Mouse (Mus musculus): ENCODE data around the gene Mgat4a. TPM values are rescaled to one million over a fixed set of nuclear protein-coding genes. Genes with fewer than 3 reads are reported as not detected.
A peak's percentile ranks its signal among the peaks of the same experiment; 100 is the strongest.

Gene Mgat4a
- polyA plus RNA-seq, 1 experiment from 2014 or later: 11.0 TPM

GRCm38 (mm10) chr1:37566344-37566743 is 25.5 kb upstream of the Mgat4a start:
- Histone ChIP-seq H3K27me3 (replicated peaks; ENCODE audit: control insufficient read depth, insufficient read depth, low read length) (no peaks in the 10 kb centered on the region), H3K9me3 (ENCODE audit: control insufficient read depth, low read length) (no peaks in the 10 kb centered on the region), H3K4me2 (ENCODE audit: low read length) (no peak overlapping the region), H3K4me1 (ENCODE audit: control insufficient read depth, insufficient read depth, low read depth, low read length) (peaks cover 3% of the 10 kb centered on the region; the same call in 1 of the 2 replicates), H3K4me3 (ENCODE audit: low read length) (no peak overlapping the region), H3K36me3 (ENCODE audit: control insufficient read depth, insufficient read depth, low read length) (no peaks in the 10 kb centered on the region), H3K9ac (ENCODE audit: low read depth, low read length) (no peak overlapping the region), H3K27ac (ENCODE audit: low read depth, low read length) (no peak overlapping the region)
- ATAC-seq: no peak
- WGBS: 92% methylated on average over 2 of the region's 2 CpGs

GRCm38 (mm10) chr1:37565396-37565795 is 24.6 kb upstream of the Mgat4a start:
- Histone ChIP-seq H3K27me3 (replicated peaks; ENCODE audit: control insufficient read depth, insufficient read depth, low read length) (no peaks in the 10 kb centered on the region), H3K36me3 (ENCODE audit: control insufficient read depth, insufficient read depth, low read length) (no peaks in the 10 kb centered on the region), H3K4me1 (ENCODE audit: control insufficient read depth, insufficient read depth, low read depth, low read length) (peaks cover 3% of the 10 kb centered on the region; the same call in 1 of the 2 replicates), H3K9ac (ENCODE audit: low read depth, low read length) (no peak overlapping the region), H3K9me3 (ENCODE audit: control insufficient read depth, low read length) (no peaks in the 10 kb centered on the region), H3K4me3 (ENCODE audit: low read length) (no peak overlapping the region), H3K27ac (ENCODE audit: low read depth, low read length) (no peak overlapping the region), H3K4me2 (ENCODE audit: low read length) (no peak overlapping the region)
- WGBS: 16% methylated on average over 6 of the region's 6 CpGs
- ATAC-seq: peak; percentile 68; the same call in 1 of the 2 replicates

- H3K9me3 ChIP-seq (ENCODE audit: control insufficient read depth, low read length): no peaks in the 10 kb centered on the region
- 86% methylated on average over 3 of the region's 3 CpGs for WGBS
- H3K4me2 ChIP-seq (ENCODE audit: low read length): no peak overlapping the region
- H3K4me1 ChIP-seq (ENCODE audit: control insufficient read depth, insufficient read depth, low read depth, low read length): peaks cover 3% of the 10 kb centered on the region; the same call in 1 of the 2 replicates
- no peak overlapping the region for H3K4me3 ChIP-seq (ENCODE audit: low read length)
- no peaks in the 10 kb centered on the region for H3K36me3 ChIP-seq (ENCODE audit: control insufficient read depth, insufficient read depth, low read length)
- ATAC-seq: no peak
- H3K9ac ChIP-seq (ENCODE audit: low read depth, low read length): no peak overlapping the region
- no peak overlapping the region for H3K27ac ChIP-seq (ENCODE audit: low read depth, low read length)
- H3K27me3 ChIP-seq (replicated peaks; ENCODE audit: control insufficient read depth, insufficient read depth, low read length): no peaks in the 10 kb centered on the region
Observed at GRCm38 (mm10) chr1:37561955-37562354, 21.1 kb upstream of the Mgat4a start.

GRCm38 (mm10) chr1:37560356-37560755 is 19.5 kb upstream of the Mgat4a start:
- no peak overlapping the region for H3K27ac ChIP-seq (ENCODE audit: low read depth, low read length)
- H3K4me3 ChIP-seq (ENCODE audit: low read length): no peak overlapping the region
- H3K9me3 ChIP-seq (ENCODE audit: control insufficient read depth, low read length): no peaks in the 10 kb centered on the region
- H3K9ac ChIP-seq (ENCODE audit: low read depth, low read length): no peak overlapping the region; the same call in 1 of the 2 replicates
- ATAC-seq: peak; percentile 27; the same call in 1 of the 2 replicates
- no peak overlapping the region for H3K4me2 ChIP-seq (ENCODE audit: low read length)
- no peaks in the 10 kb centered on the region for H3K27me3 ChIP-seq (replicated peaks; ENCODE audit: control insufficient read depth, insufficient read depth, low read length)
- H3K4me1 ChIP-seq (ENCODE audit: control insufficient read depth, insufficient read depth, low read depth, low read length): peaks cover under 1% of the 10 kb centered on the region; the same call in 1 of the 2 replicates
- 54% methylated on average over 4 of the region's 4 CpGs for WGBS
- no peaks in the 10 kb centered on the region for H3K36me3 ChIP-seq (ENCODE audit: control insufficient read depth, insufficient read depth, low read length)

- ATAC-seq: no peak
- 80% methylated on average over 7 of the region's 7 CpGs for WGBS
- Histone ChIP-seq H3K4me2 (ENCODE audit: low read length) (no peak overlapping the region), H3K9ac (ENCODE audit: low read depth, low read length) (no peak overlapping the region), H3K27me3 (replicated peaks; ENCODE audit: control insufficient read depth, insufficient read depth, low read length) (no peaks in the 10 kb centered on the region), H3K27ac (ENCODE audit: low read depth, low read length) (no peak overlapping the region), H3K9me3 (ENCODE audit: control insufficient read depth, low read length) (no peaks in the 10 kb centered on the region), H3K4me3 (ENCODE audit: low read length) (no peak overlapping the region), H3K4me1 (ENCODE audit: control insufficient read depth, insufficient read depth, low read depth, low read length) (no peaks in the 10 kb centered on the region), H3K36me3 (ENCODE audit: control insufficient read depth, insufficient read depth, low read length) (no peaks in the 10 kb centered on the region)
Observed at GRCm38 (mm10) chr1:37551986-37552385, 11.2 kb upstream of the Mgat4a start.

GRCm38 (mm10) chr1:37549501-37549900 is 8.7 kb upstream of the Mgat4a start:
- H3K9ac ChIP-seq (ENCODE audit: low read depth, low read length): no peak overlapping the region
- no peaks in the 10 kb centered on the region for H3K27me3 ChIP-seq (replicated peaks; ENCODE audit: control insufficient read depth, insufficient read depth, low read length)
- H3K9me3 ChIP-seq (ENCODE audit: control insufficient read depth, low read length): no peaks in the 10 kb centered on the region
- H3K4me3 ChIP-seq (ENCODE audit: low read length): no peak overlapping the region
- H3K27ac ChIP-seq (ENCODE audit: low read depth, low read length): no peak overlapping the region
- H3K36me3 ChIP-seq (ENCODE audit: control insufficient read depth, insufficient read depth, low read length): no peaks in the 10 kb centered on the region
- 88% methylated on average over 8 of the region's 8 CpGs for WGBS
- no peak overlapping the region for H3K4me2 ChIP-seq (ENCODE audit: low read length)
- H3K4me1 ChIP-seq (ENCODE audit: control insufficient read depth, insufficient read depth, low read depth, low read length): no peaks in the 10 kb centered on the region
- no peak for ATAC-seq

GRCm38 (mm10) chr1:37546398-37547051 is 5.7 kb upstream of the Mgat4a start:
- H3K27ac ChIP-seq (ENCODE audit: low read depth, low read length): no peak overlapping the region
- no peak overlapping the region for H3K9ac ChIP-seq (ENCODE audit: low read depth, low read length)
- no peak overlapping the region for H3K4me3 ChIP-seq (ENCODE audit: low read length)
- no peak for ATAC-seq
- no peaks in the 10 kb centered on the region for H3K9me3 ChIP-seq (ENCODE audit: control insufficient read depth, low read length)
- no peaks in the 10 kb centered on the region for H3K36me3 ChIP-seq (ENCODE audit: control insufficient read depth, insufficient read depth, low read length)
- H3K4me2 ChIP-seq (ENCODE audit: low read length): no peak overlapping the region
- 81% methylated on average over 11 of the region's 11 CpGs for WGBS
- peaks cover 3% of the 10 kb centered on the region; the same call in 1 of the 2 replicates for H3K27me3 ChIP-seq (replicated peaks; ENCODE audit: control insufficient read depth, insufficient read depth, low read length)
- peaks cover 2% of the 10 kb centered on the region for H3K4me1 ChIP-seq (ENCODE audit: control insufficient read depth, insufficient read depth, low read depth, low read length)

GRCm38 (mm10) chr1:37544251-37544650 is 3.4 kb upstream of the Mgat4a start:
- H3K27ac ChIP-seq (ENCODE audit: low read depth, low read length): no peak overlapping the region
- H3K4me1 ChIP-seq (ENCODE audit: control insufficient read depth, insufficient read depth, low read depth, low read length): peaks cover 9% of the 10 kb centered on the region
- no peak overlapping the region for H3K9ac ChIP-seq (ENCODE audit: low read depth, low read length)
- peaks cover 3% of the 10 kb centered on the region; the same call in 1 of the 2 replicates for H3K27me3 ChIP-seq (replicated peaks; ENCODE audit: control insufficient read depth, insufficient read depth, low read length)
- H3K4me3 ChIP-seq (ENCODE audit: low read length): no peak overlapping the region
- H3K36me3 ChIP-seq (ENCODE audit: control insufficient read depth, insufficient read depth, low read length): no peaks in the 10 kb centered on the region
- no peak overlapping the region for H3K4me2 ChIP-seq (ENCODE audit: low read length)
- H3K9me3 ChIP-seq (ENCODE audit: control insufficient read depth, low read length): no peaks in the 10 kb centered on the region
- 42% methylated on average over 9 of the region's 9 CpGs for WGBS
- no peak for ATAC-seq

- ATAC-seq: no peak
- 34% methylated on average over 1 of the region's 1 CpGs for WGBS
- no peak overlapping the region for H3K4me3 ChIP-seq (ENCODE audit: low read length)
- H3K27me3 ChIP-seq (replicated peaks; ENCODE audit: control insufficient read depth, insufficient read depth, low read length): peaks cover 3% of the 10 kb centered on the region; the same call in 1 of the 2 replicates
- H3K4me2 ChIP-seq (ENCODE audit: low read length): no peak overlapping the region
- no peaks in the 10 kb centered on the region for H3K9me3 ChIP-seq (ENCODE audit: control insufficient read depth, low read length)
- no peaks in the 10 kb centered on the region for H3K36me3 ChIP-seq (ENCODE audit: control insufficient read depth, insufficient read depth, low read length)
- no peak overlapping the region for H3K27ac ChIP-seq (ENCODE audit: low read depth, low read length)
- no peak overlapping the region for H3K9ac ChIP-seq (ENCODE audit: low read depth, low read length)
- peaks cover 10% of the 10 kb centered on the region for H3K4me1 ChIP-seq (ENCODE audit: control insufficient read depth, insufficient read depth, low read depth, low read length)
Observed at GRCm38 (mm10) chr1:37543057-37543456, 2.2 kb upstream of the Mgat4a start.
